Mouse (Mus musculus) C2C12 (cell line): ENCODE data around the gene Snx33. TPM values are rescaled to one million over a fixed set of nuclear protein-coding genes. Genes with fewer than 3 reads are reported as not detected.

Experiments used
- H3K27me3 ChIP-seq: one replicate; pipeline ENCODE4 v1.6.1; 2011; ENCODE audit not compliant: control insufficient read depth, insufficient read depth, insufficient read length
- H3K36me3 ChIP-seq: one replicate; pipeline ENCODE4 v1.6.1; 2011; ENCODE audit not compliant: control insufficient read depth, insufficient read depth
- H3K4me3 ChIP-seq: one replicate; pipeline ENCODE4 v1.5.1; 2011; ENCODE audit warnings: mild to moderate bottlenecking, control low read depth; ENCODE audit not compliant: poor library complexity, insufficient read depth, severe bottlenecking
- H3K79me2 ChIP-seq: one replicate; pipeline ENCODE4 v1.6.1; 2011; ENCODE audit not compliant: control insufficient read depth, insufficient read depth
- H3K79me3 ChIP-seq: one replicate; pipeline ENCODE4 v1.6.1; 2011; ENCODE audit warnings: low read depth, control low read depth
- H3ac ChIP-seq: one replicate; pipeline ENCODE3; 2011; ENCODE audit warnings: low read depth; ENCODE audit not compliant: control insufficient read depth, insufficient read length
- CEBPB ChIP-seq: IDR thresholded peaks from one replicate; pipeline ENCODE4 v1.6.1; 2011; ENCODE audit warnings: low read depth, mild to moderate bottlenecking, control low read depth, moderate library complexity
- CTCF ChIP-seq: IDR thresholded peaks from one replicate; pipeline ENCODE4 v1.5.1; 2011; ENCODE audit not compliant: control insufficient read depth, insufficient read depth, insufficient read length
- FOSL1 ChIP-seq: IDR thresholded peaks from one replicate; pipeline ENCODE4 v1.8.0; 2011; ENCODE audit warnings: mild to moderate bottlenecking, low read length; ENCODE audit not compliant: poor library complexity, insufficient read depth, severe bottlenecking
- MAX ChIP-seq: IDR thresholded peaks from one replicate; pipeline ENCODE4 v1.6.1; 2011; ENCODE audit warnings: mild to moderate bottlenecking, control low read depth
- MYOD1 ChIP-seq: IDR thresholded peaks from one replicate; pipeline ENCODE4 v1.6.1; 2011; ENCODE audit warnings: low read depth; ENCODE audit not compliant: control insufficient read depth, insufficient read length
- MYOG ChIP-seq: IDR thresholded peaks from one replicate; pipeline ENCODE4 v1.6.1; 2011; ENCODE audit not compliant: control insufficient read depth, insufficient read length; ENCODE audit errors: extremely low read depth
- USF1 ChIP-seq: IDR thresholded peaks from one replicate; pipeline ENCODE4 v1.6.1; 2011; ENCODE audit warnings: low read depth, mild to moderate bottlenecking, control low read depth, moderate library complexity
- long read RNA-seq, 2 experiments: library from polyadenylated mRNA; unstranded; transcript quantifications; one replicate each; pipeline ENCODE4 v2.0.0; 2019 to 2020
- polyA plus RNA-seq: library from polyadenylated mRNA; unstranded; fragments of >200 nt; fragmentation: generic; extraction: Trizol; gene quantifications from one replicate; pipeline ENCODE4 v1.2.1, GENCODE M21; 2012; ENCODE audit warnings: missing spikeins

The Snx33 gene
- polyA plus RNA-seq, result 5.7 TPM
- long read RNA-seq, experiment 1, full-length matches to known transcripts, result 1 of 2 reads
- long read RNA-seq, experiment 1, partial matches to known transcripts, result 0 of 2 reads
- long read RNA-seq, experiment 1, other reads (novel, unspliced or antisense), result 1 of 2 reads
- long read RNA-seq, experiment 2, full-length matches to known transcripts, result 37 of 40 reads
- long read RNA-seq, experiment 2, partial matches to known transcripts, result 0 of 40 reads
- long read RNA-seq, experiment 2, other reads (novel, unspliced or antisense), result 3 of 40 reads

- TF ChIP-seq CTCF, result peak; percentile 36
- peak; percentile 42 for TF ChIP-seq CEBPB
- TF ChIP-seq MYOD1, result no peak
- no peaks in the 10 kb centered on the region for H3K36me3 ChIP-seq
These were observed at the start of gene Snx33 for GRCm38 (mm10) chr9:56928041-56928811. Gene Snx33, minus strand, starts transcription at chr9:56928371.

DNA sequence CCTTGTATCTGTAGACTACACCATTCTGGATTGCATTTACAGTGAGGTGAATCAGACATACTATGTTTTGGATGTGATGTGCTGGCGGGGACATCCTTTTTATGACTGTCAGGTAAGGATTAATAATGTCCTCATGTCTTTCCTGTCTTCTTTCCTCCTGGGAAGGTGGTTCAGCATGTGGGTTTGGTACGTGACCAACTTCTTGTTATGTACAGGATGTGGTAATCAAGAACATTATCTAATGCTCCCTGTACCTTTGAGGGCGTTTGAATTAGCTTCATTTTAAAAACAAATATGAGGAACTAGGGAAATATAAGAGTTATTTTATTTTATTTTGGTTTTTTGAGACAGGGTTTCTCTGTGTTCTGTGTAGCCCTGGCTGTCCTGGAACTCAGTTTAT, 47.0 kb upstream of the Snx33 start:
- Histone ChIP-seq H3ac (no peak overlapping the region), H3K36me3 (no peaks in the 10 kb centered on the region), H3K79me3 (no peaks in the 10 kb centered on the region), H3K4me3 (no peak overlapping the region), H3K27me3 (no peaks in the 10 kb centered on the region), H3K79me2 (no peaks in the 10 kb centered on the region)
- no peak for TF ChIP-seq USF1
- no peak for TF ChIP-seq FOSL1
- no peak for TF ChIP-seq CTCF
- TF ChIP-seq MAX, result no peak
- no peak for TF ChIP-seq MYOG
- TF ChIP-seq CEBPB, result no peak
- no peak for TF ChIP-seq MYOD1

More at GRCm38 (mm10) chr9:56928041-56928811, at the start of gene Snx33:
- Histone ChIP-seq H3K4me3 (peak within 1 kb of the TSS; percentile 49), H3K27me3 (no peaks in the 10 kb centered on the region), H3K79me3 (no peaks in the 10 kb centered on the region), H3ac (peak within 1 kb of the TSS; percentile 82), H3K79me2 (peaks cover 40% of the 10 kb centered on the region)

DNA sequence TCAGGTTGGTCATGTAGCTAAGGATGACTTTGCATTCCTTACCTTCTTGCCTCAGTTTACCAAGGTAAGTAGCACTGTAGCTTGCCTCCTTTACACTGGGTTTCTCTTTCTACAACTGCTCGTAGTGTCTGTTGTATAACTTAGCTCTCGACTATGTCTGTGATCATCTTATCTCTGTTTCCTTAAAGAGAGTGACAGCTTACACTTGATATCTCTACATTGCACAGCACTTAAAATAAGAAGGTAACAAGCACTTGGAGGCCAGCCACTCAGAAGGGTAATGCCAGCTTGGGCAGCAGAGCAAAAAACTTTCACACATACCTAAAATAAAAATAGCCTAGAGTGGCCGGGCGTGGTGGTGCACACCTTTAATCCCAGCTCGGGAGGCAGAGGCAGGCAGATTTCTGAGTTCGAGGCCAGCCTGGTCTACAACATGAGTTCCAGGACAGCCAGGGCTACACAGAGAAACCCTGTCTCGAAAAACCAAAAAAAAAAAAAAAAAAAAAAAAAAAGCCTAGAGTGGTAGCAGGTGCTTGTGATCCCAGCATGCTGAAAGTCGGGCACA, 45.9 kb upstream of the Snx33 start:
- Histone ChIP-seq H3K36me3 (no peaks in the 10 kb centered on the region), H3ac (no peak overlapping the region), H3K27me3 (no peaks in the 10 kb centered on the region), H3K79me2 (no peaks in the 10 kb centered on the region), H3K79me3 (no peaks in the 10 kb centered on the region), H3K4me3 (no peak overlapping the region)
- TF ChIP-seq CEBPB, result no peak
- TF ChIP-seq USF1, result no peak
- TF ChIP-seq CTCF, result no peak
- TF ChIP-seq MAX, result no peak
- no peak for TF ChIP-seq MYOD1
- TF ChIP-seq FOSL1, result no peak
- no peak for TF ChIP-seq MYOG

- no peaks in the 10 kb centered on the region for H3K79me2 ChIP-seq
- no peak overlapping the region for H3ac ChIP-seq
- H3K4me3 ChIP-seq, result no peak overlapping the region
- TF ChIP-seq MYOD1 (no peak), CEBPB (no peak), CTCF (no peak), USF1 (no peak), MYOG (no peak), MAX (no peak), FOSL1 (no peak)
- no peaks in the 10 kb centered on the region for H3K79me3 ChIP-seq
- no peaks in the 10 kb centered on the region for H3K27me3 ChIP-seq
- peaks cover 6% of the 10 kb centered on the region for H3K36me3 ChIP-seq
These were observed 42.0 kb upstream of the Snx33 start for GRCm38 (mm10) chr9:56970158-56970557.

DNA sequence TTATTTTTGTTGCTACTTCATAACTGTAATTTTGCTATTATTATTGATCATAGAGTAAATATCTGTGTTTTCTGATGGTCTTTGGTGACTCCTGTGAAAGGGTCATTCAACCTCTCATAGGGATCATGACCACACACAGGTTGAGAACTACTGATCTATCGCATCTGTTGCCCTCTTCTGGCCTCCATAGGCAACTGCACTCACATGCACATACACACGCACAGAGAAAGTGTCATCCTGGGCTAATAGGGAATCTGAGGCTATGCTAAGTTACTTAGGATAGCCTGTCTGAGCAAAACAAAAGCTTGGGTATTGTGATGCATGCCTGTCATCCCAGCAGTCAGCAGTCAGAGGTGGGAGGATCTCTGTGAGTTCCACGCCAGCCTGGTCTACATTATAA, 33.4 kb upstream of the Snx33 start:
- TF ChIP-seq MAX (no peak), FOSL1 (no peak), USF1 (no peak), MYOD1 (no peak), CTCF (no peak)
- Histone ChIP-seq H3K4me3 (no peak overlapping the region), H3K36me3 (peaks cover 27% of the 10 kb centered on the region), H3K27me3 (no peaks in the 10 kb centered on the region), H3K79me3 (no peaks in the 10 kb centered on the region), H3ac (no peak overlapping the region), H3K79me2 (no peaks in the 10 kb centered on the region)

GRCm38 (mm10) chr9:56958689-56959088, 30.5 kb upstream of the Snx33 start:
- Histone ChIP-seq H3ac (no peak overlapping the region), H3K36me3 (peaks cover 13% of the 10 kb centered on the region), H3K27me3 (no peaks in the 10 kb centered on the region), H3K79me2 (no peaks in the 10 kb centered on the region), H3K79me3 (no peaks in the 10 kb centered on the region), H3K4me3 (no peak overlapping the region)
- TF ChIP-seq MYOD1 (no peak), CEBPB (no peak), USF1 (no peak), MAX (no peak), MYOG (no peak), FOSL1 (no peak), CTCF (no peak)
